9 mouse cellular contexts compared by ENCODE assay signal in the genomic region with DNA sequence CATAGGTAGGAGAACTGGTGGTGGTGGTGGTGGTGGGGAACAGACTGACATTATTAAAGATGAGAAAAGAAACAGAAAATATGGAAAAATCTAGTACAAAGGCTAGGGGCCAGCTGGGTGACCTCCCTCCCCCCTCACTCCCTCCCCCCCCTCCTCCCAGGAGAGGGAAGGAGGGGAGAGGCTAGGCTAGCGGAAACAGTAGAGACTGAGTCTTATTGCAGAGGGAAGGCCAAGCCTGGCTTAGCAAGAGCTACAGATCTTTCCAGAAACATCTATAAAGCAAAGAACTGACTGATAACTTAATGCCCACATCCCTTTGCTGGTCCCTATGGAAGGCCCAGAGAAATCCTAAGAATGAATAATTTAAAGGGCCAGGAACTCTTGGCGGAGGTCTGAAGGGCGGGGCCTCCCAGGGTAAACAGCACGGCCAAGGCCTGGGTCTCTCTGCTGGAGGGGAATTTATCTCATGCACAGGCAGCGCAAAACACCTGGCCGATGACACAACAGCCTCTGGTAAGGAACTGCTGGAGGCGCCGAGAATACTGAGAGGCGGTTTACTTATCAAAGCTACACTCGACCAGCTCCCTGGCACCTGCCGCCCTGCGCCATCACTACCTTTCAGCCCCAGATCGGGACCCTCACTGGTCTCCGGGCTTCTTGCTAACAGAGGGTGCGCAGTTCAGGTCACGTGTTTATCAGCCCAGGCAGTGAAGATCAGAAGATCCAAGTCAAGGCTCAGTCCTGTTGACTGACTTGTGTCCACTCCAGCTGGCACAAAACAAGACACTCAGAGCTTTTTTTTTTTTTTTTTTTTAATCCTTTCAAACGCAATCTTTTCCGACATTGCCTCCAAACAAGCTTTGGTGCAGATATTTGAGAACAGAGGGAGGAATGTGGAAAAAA. TPM values are rescaled to one million over a fixed set of nuclear protein-coding genes. Genes with fewer than 3 reads are reported as not detected.
DNase-seq lines count a peak whose midpoint lies in the region; ATAC-seq and TF ChIP-seq lines count a peak whose summit lies in the region.
"Had no signal": no experiment of that assay in that cellular context is flagged by ENCODE, and none has a peak within 500 bp of the region (broad histone marks: within the 10 kb centered on the region; RNA-seq: fewer than 3 reads in every experiment).

No protein-coding gene starts in this region.

- no peak for DNase-seq in kidney, adult 2 months
- DNase-seq in kidney, postnatal 25 days: no peak
- peak; percentile 77 for DNase-seq in adipocyte (ENCODE audit: low spot score)
- DNase-seq in MN1 (ENCODE audit: low spot score): no peak
- no peak for DNase-seq in layer of hippocampus, adult 11-12 months (ENCODE audit: low spot score)
- no peak for DNase-seq in thymus, postnatal 10 days (ENCODE audit: low spot score in 2 of 2)

- peak overlapping the region; percentile 63; the same call in 1 of the 2 replicates for H3K27ac ChIP-seq in kidney, adult 2 months (ENCODE audit: insufficient read depth, low read depth, low read length)
- H3K27ac ChIP-seq in hindbrain, embryonic 16.5 days (ENCODE audit: low read depth, low read length): no peak overlapping the region
- 0 out of 2 replicates have a peak overlapping the region, but pooled peaks have one; percentile 13 for H3K27ac ChIP-seq in midbrain, embryonic 16.5 days (ENCODE audit: low read length)
- H3K27ac ChIP-seq: macrophage had no signal

- WGBS in kidney, adult 2 months: 41% methylated on average over 18 of the region's 18 CpGs
- 18% methylated on average over 18 of the region's 18 CpGs for WGBS in hindbrain, embryonic 16.5 days
- WGBS in midbrain, embryonic 16.5 days: 14% methylated on average over 18 of the region's 18 CpGs

- no peaks in the 10 kb centered on the region; the same call in none of the 2 replicates for H3K4me1 ChIP-seq in kidney, adult 2 months (ENCODE audit: control insufficient read depth, insufficient read depth, low read length)
- peaks cover 11% of the 10 kb centered on the region for H3K4me1 ChIP-seq in hindbrain, embryonic 16.5 days (ENCODE audit: control insufficient read depth, insufficient read depth, low read depth, low read length)
- H3K4me1 ChIP-seq in midbrain, embryonic 16.5 days (ENCODE audit: control insufficient read depth, insufficient read depth, low read length): peaks cover 27% of the 10 kb centered on the region

- no peaks in the 10 kb centered on the region for H3K27me3 ChIP-seq in kidney, adult 2 months (replicated peaks; ENCODE audit: control insufficient read depth, insufficient read depth, low read length)
- peaks cover 15% of the 10 kb centered on the region for H3K27me3 ChIP-seq in hindbrain, embryonic 16.5 days (replicated peaks; ENCODE audit: control insufficient read depth, insufficient read depth, low read length)
- peaks cover 16% of the 10 kb centered on the region for H3K27me3 ChIP-seq in midbrain, embryonic 16.5 days (ENCODE audit: control insufficient read depth, insufficient read depth, low read depth, low read length)

- no peak for TF ChIP-seq POLR2A in kidney, adult 2 months (IDR thresholded peaks at IDR 0.05; ENCODE audit: low read depth, low read length)

- no peak for ATAC-seq in hindbrain, embryonic 16.5 days
- ATAC-seq in midbrain, embryonic 16.5 days: no peak

- no peaks in the 10 kb centered on the region for H3K9me3 ChIP-seq in hindbrain, embryonic 16.5 days (ENCODE audit: control insufficient read depth, low read length)
- no peaks in the 10 kb centered on the region for H3K9me3 ChIP-seq in midbrain, embryonic 16.5 days (replicated peaks; ENCODE audit: control insufficient read depth, low read length, poor library complexity, severe bottlenecking)

- H3K9ac ChIP-seq in hindbrain, embryonic 16.5 days (ENCODE audit: low read depth, low read length): peak overlapping the region; percentile 27
- no peak overlapping the region for H3K9ac ChIP-seq in midbrain, embryonic 16.5 days (ENCODE audit: low read depth, low read length)

- H3K36me3 ChIP-seq in kidney, adult 2 months (ENCODE audit: control insufficient read depth, insufficient read depth, low read length): no peaks in the 10 kb centered on the region
- peaks cover 8% of the 10 kb centered on the region for H3K36me3 ChIP-seq in hindbrain, embryonic 16.5 days (ENCODE audit: control insufficient read depth, insufficient read depth, low read length)
- H3K36me3 ChIP-seq in midbrain, embryonic 16.5 days (ENCODE audit: control insufficient read depth, insufficient read depth, low read length): peaks cover 4% of the 10 kb centered on the region; the same call in 1 of the 2 replicates

- H3K4me3 ChIP-seq in kidney, adult 2 months (ENCODE audit: insufficient read depth, low read depth, low read length): no peak overlapping the region
- H3K4me3 ChIP-seq in hindbrain, embryonic 16.5 days (ENCODE audit: low read length): no peak overlapping the region
- no peak overlapping the region for H3K4me3 ChIP-seq in midbrain, embryonic 16.5 days (ENCODE audit: low read depth, low read length)

- no peak for TF ChIP-seq CTCF in kidney, adult 2 months (conservative IDR thresholded peaks at IDR 0.05; ENCODE audit: insufficient read depth, insufficient read length, low read depth, low read length)

- peak overlapping the region; percentile 43; the same call in 1 of the 2 replicates for H3K4me2 ChIP-seq in hindbrain, embryonic 16.5 days (ENCODE audit: low read length)
- H3K4me2 ChIP-seq in midbrain, embryonic 16.5 days (ENCODE audit: low read length): peak overlapping the region; percentile 43

RNA-seq across cellular contexts. Expression of a gene that starts 4.4 kb away (rescaled TPM):
- 4.2 and 4.4 TPM in 2 replicates for polyA plus RNA-seq in kidney, adult 2 months (2012; rRNA removed)
- 0.11 and 0.16 TPM in 2 replicates for polyA plus RNA-seq in hindbrain, embryonic 16.5 days (2015; fragmentation: Nextera tagmentation; extraction: Ambion mirVana)
- polyA plus RNA-seq in midbrain, embryonic 16.5 days (2015; fragmentation: Nextera tagmentation; extraction: Ambion mirVana): 0.15 and 0.16 TPM in 2 replicates

RNA-seq across cellular contexts. Expression of a gene that starts 8.8 kb away (rescaled TPM):
- polyA plus RNA-seq in kidney, adult 2 months (2012; rRNA removed): 61.1 and 77.6 TPM in 2 replicates
- polyA plus RNA-seq in hindbrain, embryonic 16.5 days (2015; fragmentation: Nextera tagmentation; extraction: Ambion mirVana): 3.4 and 6.6 TPM in 2 replicates
- 5.9 and 6.7 TPM in 2 replicates for polyA plus RNA-seq in midbrain, embryonic 16.5 days (2015; fragmentation: Nextera tagmentation; extraction: Ambion mirVana)

RNA-seq across cellular contexts. Expression of a gene that starts 20.9 kb away (rescaled TPM):
- 12.2 and 19.8 TPM in 2 replicates for polyA plus RNA-seq in kidney, adult 2 months (2012; rRNA removed)
- 7.4 and 7.6 TPM in 2 replicates for polyA plus RNA-seq in hindbrain, embryonic 16.5 days (2015; fragmentation: Nextera tagmentation; extraction: Ambion mirVana)
- 8.2 and 9.2 TPM in 2 replicates for polyA plus RNA-seq in midbrain, embryonic 16.5 days (2015; fragmentation: Nextera tagmentation; extraction: Ambion mirVana)

RNA-seq across cellular contexts. Expression of a gene that starts 21.0 kb away (rescaled TPM):
- 39.4 and 45.5 TPM in 2 replicates for polyA plus RNA-seq in kidney, adult 2 months (2012; rRNA removed)
- 14.9 and 21.6 TPM in 2 replicates for polyA plus RNA-seq in hindbrain, embryonic 16.5 days (2015; fragmentation: Nextera tagmentation; extraction: Ambion mirVana)
- polyA plus RNA-seq in midbrain, embryonic 16.5 days (2015; fragmentation: Nextera tagmentation; extraction: Ambion mirVana): 18.8 and 19.2 TPM in 2 replicates

RNA-seq across cellular contexts. Expression of a gene that starts 21.1 kb away (rescaled TPM):
- polyA plus RNA-seq in kidney, adult 2 months (2012; rRNA removed): 0.20 and 0.41 TPM in 2 replicates
- not detected in 2 replicates for polyA plus RNA-seq in hindbrain, embryonic 16.5 days (2015; fragmentation: Nextera tagmentation; extraction: Ambion mirVana)
- polyA plus RNA-seq in midbrain, embryonic 16.5 days (2015; fragmentation: Nextera tagmentation; extraction: Ambion mirVana): 0.11 and 0.12 TPM in 2 replicates
- polyA plus RNA-seq: macrophage had no signal
